Mouse (Mus musculus) c-Kit-positive CD71-negative TER-119-negative erythroid progenitor cells, embryonic 14.5 days (primary cell): Measurements from ENCODE around the gene Vps13a.
A peak's percentile ranks its signal among the peaks of the same experiment; 100 is the strongest.
"Not testable (repeated sequence)": the region's sequence is repeated elsewhere in the genome, so short reads cannot be mapped to it uniquely, and the experiment has no call there.

Source experiments
- DNase-seq: peaks from one replicate; pipeline ENCODE4 v3.0.0-alpha.2; 2013; ENCODE audit warnings: low read depth

Gene Vps13a

GRCm38 (mm10) chr19:16780790-16781384 is at the start of gene Vps13a:
Gene Vps13a (minus strand): TSS chr19:16780933.
- DNase-seq, result peak; percentile 94

GRCm38 (mm10) chr19:16827657-16828056 is 46.9 kb upstream of the Vps13a start:
- DNase-seq, result no peak

GRCm38 (mm10) chr19:16825228-16825627 is 44.5 kb upstream of the Vps13a start:
- no peak for DNase-seq

GRCm38 (mm10) chr19:16814848-16815247 is 34.1 kb upstream of the Vps13a start:
- no peak for DNase-seq

GRCm38 (mm10) chr19:16813306-16813705 is 32.6 kb upstream of the Vps13a start:
- no peak for DNase-seq

- DNase-seq, result no peak
Observed at GRCm38 (mm10) chr19:16812072-16812608, 31.4 kb upstream of the Vps13a start.

- DNase-seq, result no peak
Observed at GRCm38 (mm10) chr19:16805102-16805501, 24.4 kb upstream of the Vps13a start.

- DNase-seq, result no peak
Observed at GRCm38 (mm10) chr19:16804578-16804977, 23.8 kb upstream of the Vps13a start.

GRCm38 (mm10) chr19:16802707-16803106 is 22.0 kb upstream of the Vps13a start:
- DNase-seq, result no peak

GRCm38 (mm10) chr19:16802123-16802522 is 21.4 kb upstream of the Vps13a start:
- no peak for DNase-seq

GRCm38 (mm10) chr19:16797923-16798322 is 17.2 kb upstream of the Vps13a start:
- no peak for DNase-seq

GRCm38 (mm10) chr19:16794486-16794885 is 13.8 kb upstream of the Vps13a start:
- not testable (repeated sequence) for DNase-seq

GRCm38 (mm10) chr19:16789930-16790329 is 9.2 kb upstream of the Vps13a start:
- DNase-seq, result no peak

- DNase-seq, result no peak
Observed at GRCm38 (mm10) chr19:16784879-16785278, 4.1 kb upstream of the Vps13a start.

- DNase-seq, result no peak
Observed at GRCm38 (mm10) chr19:16781406-16782019, 780 bp upstream of the Vps13a start.

- no peak for DNase-seq
Observed at GRCm38 (mm10) chr19:16780251-16780783, 416 bp downstream of the Vps13a start.

- DNase-seq, result no peak
Observed at GRCm38 (mm10) chr19:16779786-16780185, 947 bp downstream of the Vps13a start.

GRCm38 (mm10) chr19:16779281-16779680 is 1.5 kb downstream of the Vps13a start:
- no peak for DNase-seq

GRCm38 (mm10) chr19:16778578-16778977 is 2.2 kb downstream of the Vps13a start:
- no peak for DNase-seq

- no peak for DNase-seq
Observed at GRCm38 (mm10) chr19:16777901-16778300, 2.8 kb downstream of the Vps13a start.

- not testable (repeated sequence) for DNase-seq
Observed at GRCm38 (mm10) chr19:16777391-16777790, 3.3 kb downstream of the Vps13a start.

- DNase-seq, result no peak
Observed at GRCm38 (mm10) chr19:16773237-16774016, 7.3 kb downstream of the Vps13a start.

GRCm38 (mm10) chr19:16767407-16767806 is 13.3 kb downstream of the Vps13a start:
- DNase-seq, result no peak
